Mouse (Mus musculus) liver, embryonic 14.5 days (tissue): ENCODE results near the gene Ppat.

Source experiments
- CTCF ChIP-seq: IDR thresholded peaks from 2 replicates; pipeline ENCODE4 v1.5.1; 2016; ENCODE audit warnings: antibody characterized with exemption, low read depth, control low read depth
- EP300 ChIP-seq: IDR thresholded peaks from 2 replicates; pipeline ENCODE4 v1.6.1; 2016; ENCODE audit warnings: antibody characterized with exemption, low read depth

GRCm38 (mm10) chr5:76957954-76958353 is 6.6 kb upstream of the Ppat start:
- TF ChIP-seq CTCF (peak; percentile 27; the same call in 1 of the 2 replicates), EP300 (no peak)
